Mouse (Mus musculus) heart, embryonic 12.5 days (tissue): ENCODE measurements around the gene Baz2a. TPM values are rescaled to one million over a fixed set of nuclear protein-coding genes. Genes with fewer than 3 reads are reported as not detected.
"Not testable (repeated sequence)": the region's sequence is repeated elsewhere in the genome, so short reads cannot be mapped to it uniquely, and the experiment has no call there.

Source experiments
- ATAC-seq: fragments of 200-750 bp; cut with Nextera tagmentation; 2 replicates; pipeline ENCODE4 v1.8.0; 2017; ENCODE audit warnings: moderate TSS enrichment, moderate library complexity; ENCODE audit not compliant: insufficient number of reproducible peaks, low FRiP score
- H3K27ac ChIP-seq: fragments of 300-500 bp; sonication (generic); 2 replicates; pipeline ENCODE4 v1.5.1; 2016; ENCODE audit warnings: mild to moderate bottlenecking, moderate library complexity; ENCODE audit not compliant: poor library complexity, severe bottlenecking
- H3K27me3 ChIP-seq: fragments of 300-500 bp; sonication (generic); replicated peaks from 2 replicates; pipeline ENCODE4 v1.6.1; 2016; ENCODE audit warnings: mild to moderate bottlenecking, moderate library complexity
- H3K36me3 ChIP-seq: fragments of 300-500 bp; sonication (generic); 2 replicates; pipeline ENCODE4 v1.6.1; 2016; ENCODE audit warnings: mild to moderate bottlenecking, moderate library complexity
- H3K4me1 ChIP-seq: fragments of 300-500 bp; sonication (generic); replicated peaks from 2 replicates; pipeline ENCODE4 v1.6.1; 2016; ENCODE audit warnings: mild to moderate bottlenecking
- H3K4me2 ChIP-seq: fragments of 300-500 bp; sonication (generic); 2 replicates; pipeline ENCODE4 v1.6.1; 2016; ENCODE audit warnings: mild to moderate bottlenecking, moderate library complexity
- H3K4me3 ChIP-seq: fragments of 300-500 bp; sonication (generic); 2 replicates; pipeline ENCODE4 v1.5.1; 2016; ENCODE audit warnings: mild to moderate bottlenecking
- H3K9ac ChIP-seq: fragments of 300-500 bp; sonication (generic); 2 replicates; pipeline ENCODE4 v1.6.1; 2016; ENCODE audit warnings: mild to moderate bottlenecking, moderate library complexity
- H3K9me3 ChIP-seq: fragments of 300-500 bp; sonication (generic); replicated peaks from 2 replicates; pipeline ENCODE4 v1.6.1; 2016; ENCODE audit warnings: mild to moderate bottlenecking, moderate library complexity
- WGBS: fragments of 180-500 bp; shearing (Covaris S2); methylation state at CpG from one replicate; pipeline ENCODE4 v1.1.7; 2016; 5-methylcytosine and 5-hydroxymethylcytosine counted together
- polyA plus RNA-seq: library from polyadenylated mRNA; unstranded; fragments of >200 nt; fragmentation: Nextera tagmentation; extraction: Ambion mirVana; gene quantifications from 2 replicates; pipeline ENCODE4 v1.2.1, GENCODE M21; 2016

Baz2a gene
- polyA plus RNA-seq, 1 experiment from 2014 or later = 11.3 TPM

- peak overlapping the region; percentile 91 for H3K27ac ChIP-seq
- no peaks in the 10 kb centered on the region for H3K27me3 ChIP-seq
- ATAC-seq = no peak
- WGBS = 10% methylated on average over 9 of the region's 9 CpGs
- peak overlapping the region; percentile 80 for H3K9ac ChIP-seq
- peak overlapping the region; percentile 69 for H3K4me2 ChIP-seq
- H3K36me3 ChIP-seq = peaks cover 38% of the 10 kb centered on the region
- H3K9me3 ChIP-seq = no peaks in the 10 kb centered on the region
- H3K4me3 ChIP-seq = peak overlapping the region; percentile 90
- peaks cover 22% of the 10 kb centered on the region for H3K4me1 ChIP-seq
Measured at GRCm38 (mm10) chr10:128082477-128082808, 8.9 kb upstream of the Baz2a start.

- H3K4me2 ChIP-seq = peak within 1 kb of the TSS; percentile 96
- H3K27ac ChIP-seq = peak within 1 kb of the TSS; percentile 94
- no peaks in the 10 kb centered on the region for H3K9me3 ChIP-seq
- peak within 1 kb of the TSS; percentile 90 for H3K4me3 ChIP-seq
- H3K36me3 ChIP-seq = peaks cover 39% of the 10 kb centered on the region
- H3K4me1 ChIP-seq = peaks cover 22% of the 10 kb centered on the region
- ATAC-seq = peak; percentile 97
- peak within 1 kb of the TSS; percentile 100 for H3K9ac ChIP-seq
- under 1% methylated on average over 34 of the region's 34 CpGs for WGBS
- H3K27me3 ChIP-seq = no peaks in the 10 kb centered on the region
Measured at GRCm38 (mm10) chr10:128082880-128083421, 8.4 kb upstream of the Baz2a start, which contains the start of gene Atp5b. TSS of gene Atp5b (plus strand) at chr10:128083273.

GRCm38 (mm10) chr10:128083688-128084087 is 7.7 kb upstream of the Baz2a start:
- no peaks in the 10 kb centered on the region for H3K27me3 ChIP-seq
- peaks cover 25% of the 10 kb centered on the region for H3K4me1 ChIP-seq
- peak overlapping the region; percentile 90 for H3K4me3 ChIP-seq
- WGBS = under 1% methylated on average over 22 of the region's 22 CpGs
- peak overlapping the region; percentile 96 for H3K4me2 ChIP-seq
- H3K27ac ChIP-seq = peak overlapping the region; percentile 94
- ATAC-seq = no peak
- peaks cover 46% of the 10 kb centered on the region for H3K36me3 ChIP-seq
- no peaks in the 10 kb centered on the region for H3K9me3 ChIP-seq
- H3K9ac ChIP-seq = peak overlapping the region; percentile 100

- H3K27me3 ChIP-seq = no peaks in the 10 kb centered on the region
- H3K36me3 ChIP-seq = peaks cover 51% of the 10 kb centered on the region
- ATAC-seq = no peak
- peak overlapping the region; percentile 100 for H3K9ac ChIP-seq
- peak overlapping the region; percentile 96 for H3K4me2 ChIP-seq
- peak overlapping the region; percentile 94 for H3K27ac ChIP-seq
- peak overlapping the region; percentile 90 for H3K4me3 ChIP-seq
- no peaks in the 10 kb centered on the region for H3K9me3 ChIP-seq
- 1% methylated on average over 3 of the region's 3 CpGs for WGBS
- peaks cover 29% of the 10 kb centered on the region for H3K4me1 ChIP-seq
Measured at GRCm38 (mm10) chr10:128084160-128084559, 7.2 kb upstream of the Baz2a start.

GRCm38 (mm10) chr10:128086391-128086790 is 5.0 kb upstream of the Baz2a start:
- H3K4me3 ChIP-seq = peak overlapping the region; percentile 7; the same call in 1 of the 2 replicates
- H3K9ac ChIP-seq = 0 out of 2 replicates have a peak overlapping the region, but pooled peaks have one; percentile 20
- WGBS = 77% methylated on average over 6 of the region's 6 CpGs
- H3K4me2 ChIP-seq = peak overlapping the region; percentile 7; the same call in 1 of the 2 replicates
- H3K27ac ChIP-seq = no peak overlapping the region; the same call in 1 of the 2 replicates
- no peaks in the 10 kb centered on the region for H3K27me3 ChIP-seq
- peaks cover 61% of the 10 kb centered on the region for H3K36me3 ChIP-seq
- no peaks in the 10 kb centered on the region for H3K9me3 ChIP-seq
- ATAC-seq = no peak
- peaks cover 43% of the 10 kb centered on the region for H3K4me1 ChIP-seq

- not testable (repeated sequence) for H3K27ac ChIP-seq, H3K27me3 ChIP-seq, H3K9ac ChIP-seq, H3K4me3 ChIP-seq, H3K4me2 ChIP-seq, ATAC-seq, H3K9me3 ChIP-seq
- 71% methylated on average over 2 of the region's 2 CpGs for WGBS
- peaks cover 48% of the 10 kb centered on the region for H3K4me1 ChIP-seq
- peaks cover 61% of the 10 kb centered on the region for H3K36me3 ChIP-seq
Measured at GRCm38 (mm10) chr10:128087216-128087615, 4.2 kb upstream of the Baz2a start.

GRCm38 (mm10) chr10:128088181-128088580 is 3.2 kb upstream of the Baz2a start:
- Histone ChIP-seq H3K9me3 (no peaks in the 10 kb centered on the region), H3K27ac (no peak overlapping the region), H3K36me3 (peaks cover 61% of the 10 kb centered on the region), H3K9ac (no peak overlapping the region), H3K27me3 (no peaks in the 10 kb centered on the region), H3K4me3 (no peak overlapping the region), H3K4me1 (peaks cover 49% of the 10 kb centered on the region), H3K4me2 (no peak overlapping the region)
- ATAC-seq = no peak
- WGBS = 90% methylated on average over 5 of the region's 5 CpGs

GRCm38 (mm10) chr10:128089842-128090241 is 1.5 kb upstream of the Baz2a start:
- Histone ChIP-seq H3K9me3 (no peaks in the 10 kb centered on the region), H3K4me3 (no peak overlapping the region), H3K36me3 (peaks cover 53% of the 10 kb centered on the region), H3K4me2 (no peak overlapping the region), H3K9ac (no peak overlapping the region), H3K27ac (no peak overlapping the region), H3K4me1 (peaks cover 63% of the 10 kb centered on the region), H3K27me3 (no peaks in the 10 kb centered on the region)
- ATAC-seq = no peak
- WGBS = 17% methylated on average over 5 of the region's 5 CpGs

- ATAC-seq = peak; percentile 80
- Histone ChIP-seq H3K4me2 (peak overlapping the region; percentile 97), H3K9me3 (no peaks in the 10 kb centered on the region), H3K9ac (peak overlapping the region; percentile 90), H3K27ac (peak overlapping the region; percentile 98), H3K4me3 (peak overlapping the region; percentile 73), H3K36me3 (peaks cover 42% of the 10 kb centered on the region), H3K4me1 (peaks cover 61% of the 10 kb centered on the region), H3K27me3 (no peaks in the 10 kb centered on the region)
- 6% methylated on average over 14 of the region's 14 CpGs for WGBS
Measured at GRCm38 (mm10) chr10:128090651-128091563, 470 bp upstream of the Baz2a start.

- ATAC-seq = peak; percentile 70
- peak overlapping the region; percentile 90 for H3K9ac ChIP-seq
- peaks cover 23% of the 10 kb centered on the region for H3K36me3 ChIP-seq
- peaks cover 61% of the 10 kb centered on the region for H3K4me1 ChIP-seq
- H3K4me3 ChIP-seq = peak overlapping the region; percentile 73
- WGBS = under 1% methylated on average over 85 of the region's 88 CpGs
- peak overlapping the region; percentile 98 for H3K27ac ChIP-seq
- H3K27me3 ChIP-seq = no peaks in the 10 kb centered on the region
- peak overlapping the region; percentile 97 for H3K4me2 ChIP-seq
- H3K9me3 ChIP-seq = no peaks in the 10 kb centered on the region
Measured at GRCm38 (mm10) chr10:128092506-128093495, 1.4 kb downstream of the Baz2a start.
